Mouse (Mus musculus): ENCODE results near the gene Nedd8. TPM values are rescaled to one million over a fixed set of nuclear protein-coding genes. Genes with fewer than 3 reads are reported as not detected.

The Nedd8 gene
- total RNA-seq, 2 experiments from 2014 or later: 257 to 278 TPM

- DNase-seq (ENCODE audit: low spot score in 2 of 2): no peak
These were observed 55.1 kb downstream of the Nedd8 start for GRCm38 (mm10) chr14:55616844-55617243.

GRCm38 (mm10) chr14:55615876-55616275 is 56.0 kb downstream of the Nedd8 start:
- no peak for DNase-seq (ENCODE audit: low spot score in 2 of 2)

GRCm38 (mm10) chr14:55614565-55615178 is 57.3 kb downstream of the Nedd8 start:
- no peak for DNase-seq (ENCODE audit: low spot score in 2 of 2)

- no peak for DNase-seq (ENCODE audit: low spot score in 2 of 2)
These were observed 58.6 kb downstream of the Nedd8 start for GRCm38 (mm10) chr14:55613346-55613745.

Other genes with a start within 250 kb of the Nedd8 start
- gene Dhrs4, start 193.4 kb downstream of the Nedd8 start, total RNA-seq (2021): 10 to 100 TPM; 23.7 to 28.5 TPM
- 1 to 10 TPM; 3.2 to 4.4 TPM for gene Carmil3, start 181.5 kb downstream of the Nedd8 start, total RNA-seq (2021)
- not detected for gene Cpne6, start 161.7 kb downstream of the Nedd8 start, total RNA-seq (2021)
- gene Nrl, start 147.1 kb downstream of the Nedd8 start, total RNA-seq (2021): not detected
- gene Pck2, start 131.9 kb downstream of the Nedd8 start, total RNA-seq (2021): 10 to 100 TPM; 21.6 to 21.8 TPM
- gene Dcaf11, start 112.1 kb downstream of the Nedd8 start, total RNA-seq (2021): 10 to 100 TPM; 44.5 to 54.3 TPM
- gene A730061H03Rik, start 111.7 kb downstream of the Nedd8 start, total RNA-seq (2021): 1 to 10 TPM in 1 of 2 experiments, not detected in 1; 1.4 TPM
- gene Fitm1, start 96.5 kb downstream of the Nedd8 start, total RNA-seq (2021): 100 to 1,000 TPM; 294 to 332 TPM
- 10 to 100 TPM; 82.0 to 88.4 TPM for gene Psme1, start 94.0 kb downstream of the Nedd8 start, total RNA-seq (2021)
- gene Emc9, start 86.8 kb downstream of the Nedd8 start, total RNA-seq (2021): 10 to 100 TPM; 49.1 to 53.6 TPM
- gene Psme2, start 81.0 kb downstream of the Nedd8 start, total RNA-seq (2021): 100 to 1,000 TPM; 124 to 153 TPM
- gene Rnf31, start 80.4 kb downstream of the Nedd8 start, total RNA-seq (2021): 10 to 100 TPM; 21.2 to 22.4 TPM
- 1 to 10 TPM; 7.0 to 9.0 TPM for gene Irf9, start 68.6 kb downstream of the Nedd8 start, total RNA-seq (2021)
- gene Rec8, start 54.1 kb downstream of the Nedd8 start, total RNA-seq (2021): 1 to 10 TPM; 2.7 to 3.2 TPM
- 100 to 1,000 TPM in 1 of 2 experiments, 10 to 100 TPM in 1; 97.6 to 104 TPM for gene Ipo4, start 36.2 kb downstream of the Nedd8 start, total RNA-seq (2021)
- 1 to 10 TPM; 1.7 to 2.4 TPM for gene Gm49378, start 34.2 kb downstream of the Nedd8 start, total RNA-seq (2021)
- gene Tm9sf1, start 28.3 kb downstream of the Nedd8 start, total RNA-seq (2021): 10 to 100 TPM; 46.8 to 47.8 TPM
- 1 to 10 TPM; 1.4 to 2.0 TPM for gene Tssk4, start 21.9 kb downstream of the Nedd8 start, total RNA-seq (2021)
- 10 to 100 TPM; 27.2 to 27.5 TPM for gene Mdp1, start 11.6 kb downstream of the Nedd8 start, total RNA-seq (2021)
- 10 to 100 TPM; 12.7 to 13.9 TPM for gene Gmpr2, start 183 bp downstream of the Nedd8 start, total RNA-seq (2021)
- 10 to 100 TPM; 21.6 to 21.7 TPM for gene Tinf2, start 9.7 kb upstream of the Nedd8 start, total RNA-seq (2021)
- gene Tgm1, start 41.8 kb upstream of the Nedd8 start, total RNA-seq (2021): under 1 TPM; 0.39 to 0.49 TPM
- gene Rabggta, start 50.1 kb upstream of the Nedd8 start, total RNA-seq (2021): 10 to 100 TPM; 10.9 to 12.8 TPM
- 10 to 100 TPM; 40.1 to 41.3 TPM for gene Dhrs1, start 73.6 kb upstream of the Nedd8 start, total RNA-seq (2021)
- gene Nop9, start 73.6 kb upstream of the Nedd8 start, total RNA-seq (2021): 10 to 100 TPM; 16.9 to 18.5 TPM
- under 1 TPM in 1 of 2 experiments, not detected in 1; 0.36 TPM for gene Cideb, start 86.3 kb upstream of the Nedd8 start, total RNA-seq (2021)
- gene Ltb4r2, start 89.3 kb upstream of the Nedd8 start, total RNA-seq (2021): under 1 TPM; 0.13 to 0.20 TPM
- gene Ltb4r1, start 93.8 kb upstream of the Nedd8 start, total RNA-seq (2021): under 1 TPM; 0.49 to 0.64 TPM
- 10 to 100 TPM in 1 of 2 experiments, 1 to 10 TPM in 1; 9.2 to 11.3 TPM for gene Adcy4, start 112.0 kb upstream of the Nedd8 start, total RNA-seq (2021)
- 10 to 100 TPM in 1 of 2 experiments, 1 to 10 TPM in 1; 9.4 to 10.7 TPM for gene Ripk3, start 116.7 kb upstream of the Nedd8 start, total RNA-seq (2021)
- gene Nfatc4, start 151.0 kb upstream of the Nedd8 start, total RNA-seq (2021): 10 to 100 TPM; 23.0 to 26.0 TPM
- 10 to 100 TPM; 27.5 to 33.0 TPM for gene Nynrin, start 181.9 kb upstream of the Nedd8 start, total RNA-seq (2021)
- under 1 TPM; 0.47 to 0.52 TPM for gene Cbln3, start 212.3 kb upstream of the Nedd8 start, total RNA-seq (2021)
- gene Khnyn, start 212.8 kb upstream of the Nedd8 start, total RNA-seq (2021): 10 to 100 TPM; 15.7 to 16.9 TPM
- 10 to 100 TPM; 45.7 to 50.1 TPM for gene Sdr39u1, start 228.2 kb upstream of the Nedd8 start, total RNA-seq (2021)